Mouse (Mus musculus): ENCODE data around the gene Cd8a.

DNA sequence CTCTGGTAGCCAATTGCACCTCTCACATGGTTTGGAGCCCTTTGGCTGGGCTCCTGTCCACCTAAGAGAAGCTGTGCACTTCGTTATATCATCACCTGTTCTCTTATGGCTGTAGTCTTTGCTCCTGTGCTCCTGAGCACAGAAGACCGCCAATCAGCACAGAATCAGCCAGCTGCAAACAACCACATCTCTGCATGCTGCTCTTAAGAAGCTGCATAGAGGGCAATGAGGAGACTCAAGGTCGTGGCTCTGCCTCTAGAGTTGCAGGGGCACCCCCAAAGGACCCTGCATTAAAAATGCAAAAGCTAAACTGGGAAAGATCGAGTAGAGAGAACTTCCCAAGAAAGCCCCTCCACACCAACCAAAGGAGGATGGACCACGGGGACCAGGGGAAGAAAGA is 12.5 kb upstream of the Cd8a start:
- TF ChIP-seq CTCF (IDR thresholded peaks at IDR 0.05) (no peak), EP300 (IDR thresholded peaks at IDR 0.05) (no peak)

All from lung, postnatal 0 days (tissue).